Mouse (Mus musculus): ENCODE results near the gene Bbof1.

GRCm38 (mm10) chr12:84407259-84407658, 1.6 kb upstream of the Bbof1 start:
- TF ChIP-seq POLR2A (IDR thresholded peaks at IDR 0.05; ENCODE audit: low read depth, low read length) = no peak
- TF ChIP-seq CTCF (conservative IDR thresholded peaks at IDR 0.05; ENCODE audit: insufficient read depth, insufficient read length, low read depth, low read length) = no peak

All from kidney, adult 2 months (tissue).